Mouse (Mus musculus) megakaryocyte, embryonic 14.5 days (primary cell): ENCODE measurements around the gene Chek1. TPM values are rescaled to one million over a fixed set of nuclear protein-coding genes. Genes with fewer than 3 reads are reported as not detected.

Experiments
- H3K27me3 ChIP-seq: replicated peaks from 2 replicates; pipeline ENCODE3; 2012; ENCODE audit warnings: inconsistent platforms
- H3K36me3 ChIP-seq: replicated peaks from 2 replicates; pipeline ENCODE3; 2012; ENCODE audit warnings: low read length, inconsistent platforms, mixed read lengths
- H3K4me1 ChIP-seq: 2 replicates; pipeline ENCODE4 v1.6.1; 2012; ENCODE audit warnings: inconsistent platforms
- H3K4me3 ChIP-seq: replicated peaks from 2 replicates; pipeline ENCODE3; 2012; ENCODE audit warnings: moderate library complexity, mild to moderate bottlenecking, inconsistent platforms
- H3K9me3 ChIP-seq: 2 replicates; pipeline ENCODE4 v1.6.1; 2012; ENCODE audit warnings: inconsistent platforms
- FLI1 ChIP-seq: IDR thresholded peaks from 2 replicates; pipeline ENCODE4 v1.6.1; 2012; ENCODE audit warnings: low read length, inconsistent platforms, mixed read lengths
- GATA1 ChIP-seq: IDR thresholded peaks from 3 replicates; pipeline ENCODE4 v1.6.1; 2012; ENCODE audit warnings: mixed read lengths, low read length, inconsistent platforms, borderline replicate concordance
- polyA plus RNA-seq: library from polyadenylated mRNA; stranded (reverse); fragments of >175 nt; gene quantifications from 2 replicates; pipeline ENCODE4 v1.2.3, GENCODE M21; 2012; ENCODE audit warnings: low replicate concordance; ENCODE audit not compliant: insufficient read depth

Chek1 gene
- polyA plus RNA-seq, 1 experiment, result 0.20 TPM

DNA sequence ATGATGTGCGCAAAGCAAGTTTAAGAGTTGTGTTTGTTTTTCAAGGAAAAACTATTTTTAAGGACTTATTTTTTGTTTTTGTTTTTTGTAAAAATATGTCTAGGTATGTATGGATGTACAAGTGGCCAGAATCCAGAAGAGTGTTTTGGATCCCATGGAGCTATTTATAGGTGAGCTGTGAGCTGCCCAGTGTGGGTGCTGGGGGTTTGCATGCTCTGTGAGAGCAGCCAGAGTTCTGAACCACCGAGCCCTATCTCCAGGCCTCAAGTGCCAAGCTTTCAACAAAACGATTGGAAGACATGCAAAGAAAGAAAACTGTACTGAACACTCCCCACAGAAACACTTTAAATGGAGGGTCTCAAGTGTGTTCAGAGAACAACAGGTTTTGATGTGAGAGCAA lies 20.9 kb downstream of the Chek1 start:
- Histone ChIP-seq H3K4me3 (no peak overlapping the region), H3K9me3 (no peaks in the 10 kb centered on the region), H3K4me1 (peaks cover 10% of the 10 kb centered on the region; the same call in 1 of the 2 replicates), H3K27me3 (no peaks in the 10 kb centered on the region), H3K36me3 (peaks cover 21% of the 10 kb centered on the region)
- TF ChIP-seq FLI1 (no peak), GATA1 (no peak)

- no peak for TF ChIP-seq FLI1
- no peak for TF ChIP-seq GATA1
- no peaks in the 10 kb centered on the region for H3K27me3 ChIP-seq
- no peaks in the 10 kb centered on the region for H3K4me1 ChIP-seq
- H3K4me3 ChIP-seq, result no peak overlapping the region
- H3K9me3 ChIP-seq, result 0 out of 2 replicates have a peak, but pooled peaks cover 4% of the 10 kb centered on the region
- H3K36me3 ChIP-seq, result no peaks in the 10 kb centered on the region
Observed at GRCm38 (mm10) chr9:36694276-36694675, 32.6 kb downstream of the Chek1 start.

DNA sequence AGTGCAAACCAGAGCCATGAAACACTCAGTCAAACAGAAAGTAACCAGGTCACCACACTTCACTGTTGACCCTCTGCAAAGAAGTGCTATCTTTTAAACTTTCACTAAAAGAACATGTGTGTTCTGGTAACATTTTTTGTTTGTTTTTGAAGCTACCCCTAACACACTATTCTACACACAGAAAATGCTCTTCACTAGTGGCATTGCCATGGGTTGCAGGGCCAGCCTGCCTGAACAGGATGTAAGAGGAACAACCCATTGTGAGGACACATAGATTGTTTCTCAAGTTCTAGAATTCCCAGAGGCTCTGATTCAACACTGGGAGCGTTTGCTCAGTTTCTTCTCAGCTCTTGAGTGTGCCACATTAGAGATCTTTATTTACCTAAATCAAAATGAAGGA lies 33.9 kb downstream of the Chek1 start, which contains the start of gene Acrv1:
Acrv1 (plus strand) TSS at position 301 of the 400 bp plus-strand sequence.
- no peak within 1 kb of the TSS for H3K4me3 ChIP-seq
- TF ChIP-seq FLI1 (no peak), GATA1 (no peak)
- H3K4me1 ChIP-seq, result no peaks in the 10 kb centered on the region
- no peaks in the 10 kb centered on the region for H3K36me3 ChIP-seq
- H3K9me3 ChIP-seq, result 0 out of 2 replicates have a peak, but pooled peaks cover 4% of the 10 kb centered on the region
- H3K27me3 ChIP-seq, result no peaks in the 10 kb centered on the region

DNA sequence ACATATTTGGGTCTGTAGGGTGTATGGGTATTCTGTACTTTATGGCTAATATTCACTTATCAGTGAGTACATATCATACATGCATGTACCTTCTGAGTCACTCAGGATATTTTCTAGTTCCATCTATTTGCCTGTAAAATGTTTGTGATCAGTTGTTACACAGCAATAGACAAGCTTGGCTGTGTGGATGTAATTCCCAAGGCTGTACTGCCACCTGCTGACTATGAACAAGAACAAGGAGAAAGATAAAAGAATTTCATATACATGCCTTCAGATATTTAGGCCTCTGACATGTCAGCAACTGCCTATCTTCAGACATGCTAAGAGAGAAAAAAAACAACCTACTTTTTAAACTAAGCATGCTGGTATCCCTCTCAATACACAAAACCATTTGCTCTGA lies 39.5 kb downstream of the Chek1 start:
- H3K4me1 ChIP-seq, result no peaks in the 10 kb centered on the region
- H3K27me3 ChIP-seq, result no peaks in the 10 kb centered on the region
- no peaks in the 10 kb centered on the region for H3K36me3 ChIP-seq
- H3K4me3 ChIP-seq, result no peak overlapping the region
- TF ChIP-seq FLI1 (no peak), GATA1 (no peak)
- no peaks in the 10 kb centered on the region for H3K9me3 ChIP-seq

- no peaks in the 10 kb centered on the region for H3K27me3 ChIP-seq
- no peak overlapping the region for H3K4me3 ChIP-seq
- H3K9me3 ChIP-seq, result no peaks in the 10 kb centered on the region
- no peak for TF ChIP-seq FLI1
- TF ChIP-seq GATA1, result no peak
- no peaks in the 10 kb centered on the region for H3K36me3 ChIP-seq
- H3K4me1 ChIP-seq, result no peaks in the 10 kb centered on the region
Observed at GRCm38 (mm10) chr9:36681424-36681823, 45.4 kb downstream of the Chek1 start.

Other genes starting within 250 kb of the Chek1 start
- not detected in 2 replicates for gene Gm5615, start 185.1 kb downstream of the Chek1 start, polyA plus RNA-seq
- not detected in 2 replicates for gene Gm17689, start 144.4 kb downstream of the Chek1 start, polyA plus RNA-seq
- not detected in 2 replicates for gene A630095E13Rik, start 83.7 kb downstream of the Chek1 start, polyA plus RNA-seq
- gene Acrv1, start 33.8 kb downstream of the Chek1 start, polyA plus RNA-seq, result not detected in 2 replicates
- 2.3 TPM in 2 replicates for gene Stt3a, start 40.6 kb upstream of the Chek1 start, polyA plus RNA-seq
- 17.8 and 23.7 TPM in 2 replicates for gene Ei24, start 70.3 kb upstream of the Chek1 start, polyA plus RNA-seq
- gene Fez1, start 94.8 kb upstream of the Chek1 start, polyA plus RNA-seq, result not detected in 2 replicates